Mouse (Mus musculus) left cerebral cortex, adult 18-20 months (tissue): ENCODE data around the gene Gm6588. TPM values are rescaled to one million over a fixed set of nuclear protein-coding genes. Genes with fewer than 3 reads are reported as not detected.

ENCODE experiments used
- total RNA-seq, 2 experiments: library from RNA; stranded (reverse); gene quantifications; 2 replicates each; pipeline ENCODE4 v1.2.3; 2021

Gene Gm6588
- total RNA-seq, 2 experiments from 2014 or later = not detected

Other genes with a start within 250 kb of the Gm6588 start
- gene Cryba4, start 196.9 kb upstream of the Gm6588 start, total RNA-seq = 1 to 10 TPM in 1 of 2 experiments, not detected in 1; 1.0 TPM
- gene Crybb1, start 193.6 kb upstream of the Gm6588 start, total RNA-seq = 1 to 10 TPM; 5.9 to 8.5 TPM
- 10 to 100 TPM; 29.6 to 39.3 TPM for gene Tpst2, start 172.7 kb upstream of the Gm6588 start, total RNA-seq
- gene Tfip11, start 123.1 kb upstream of the Gm6588 start, total RNA-seq = 10 to 100 TPM; 40.6 to 45.7 TPM
- gene Srrd, start 106.4 kb upstream of the Gm6588 start, total RNA-seq = 10 to 100 TPM; 19.2 to 23.7 TPM
- gene Hps4, start 106.3 kb upstream of the Gm6588 start, total RNA-seq = 10 to 100 TPM; 26.0 to 33.1 TPM
- gene Gm6583, start 93.4 kb upstream of the Gm6588 start, total RNA-seq = not detected
- 100 to 1,000 TPM; 179 to 194 TPM for gene Asphd2, start 54.6 kb upstream of the Gm6588 start, total RNA-seq
- gene Sez6l, start 127.8 kb downstream of the Gm6588 start, total RNA-seq = 100 to 1,000 TPM; 141 to 148 TPM